Mouse (Mus musculus): ENCODE measurements around the gene Lsamp.

Lsamp gene

GRCm38 (mm10) chr16:39984205-39984634 is at the start of gene Lsamp:
TSS of gene Lsamp (plus strand) at chr16:39984361.
- DNase-seq, result peak; percentile 19

- DNase-seq, result no peak
Measured at GRCm38 (mm10) chr16:39957686-39958085, 26.5 kb upstream of the Lsamp start.

GRCm38 (mm10) chr16:39972712-39973111 is 11.4 kb upstream of the Lsamp start:
- DNase-seq, result no peak

GRCm38 (mm10) chr16:39984635-39985291 is 602 bp downstream of the Lsamp start:
- no peak for DNase-seq

GRCm38 (mm10) chr16:39988466-39988865 is 4.3 kb downstream of the Lsamp start:
- DNase-seq, result no peak

- DNase-seq, result no peak
Measured at GRCm38 (mm10) chr16:39994821-39995220, 10.7 kb downstream of the Lsamp start.

GRCm38 (mm10) chr16:40008800-40009199 is 24.6 kb downstream of the Lsamp start:
- no peak for DNase-seq

- no peak for DNase-seq
Measured at GRCm38 (mm10) chr16:40011106-40011505, 26.9 kb downstream of the Lsamp start.

GRCm38 (mm10) chr16:40022611-40023010 is 38.5 kb downstream of the Lsamp start:
- no peak for DNase-seq

- no peak for DNase-seq
Measured at GRCm38 (mm10) chr16:40036719-40037118, 52.6 kb downstream of the Lsamp start.

- no peak for DNase-seq
Measured at GRCm38 (mm10) chr16:40059546-40059945, 75.4 kb downstream of the Lsamp start.

GRCm38 (mm10) chr16:40059968-40060367 is 75.8 kb downstream of the Lsamp start:
- DNase-seq, result no peak

- DNase-seq, result no peak
Measured at GRCm38 (mm10) chr16:40060491-40060890, 76.3 kb downstream of the Lsamp start.

GRCm38 (mm10) chr16:40075556-40075955 is 91.4 kb downstream of the Lsamp start:
- DNase-seq, result no peak

GRCm38 (mm10) chr16:40080224-40080623 is 96.1 kb downstream of the Lsamp start:
- no peak for DNase-seq

GRCm38 (mm10) chr16:40104329-40104728 is 120.2 kb downstream of the Lsamp start:
- DNase-seq, result no peak

GRCm38 (mm10) chr16:40182918-40183317 is 198.8 kb downstream of the Lsamp start:
- DNase-seq, result no peak

GRCm38 (mm10) chr16:40187987-40188590 is 203.9 kb downstream of the Lsamp start:
- no peak for DNase-seq

- no peak for DNase-seq
Measured at GRCm38 (mm10) chr16:40194401-40194800, 210.2 kb downstream of the Lsamp start.

- DNase-seq, result no peak
Measured at GRCm38 (mm10) chr16:40194839-40195238, 210.7 kb downstream of the Lsamp start.

GRCm38 (mm10) chr16:40228627-40229026 is 244.5 kb downstream of the Lsamp start:
- DNase-seq, result no peak

GRCm38 (mm10) chr16:40233066-40233465 is 248.9 kb downstream of the Lsamp start:
- no peak for DNase-seq

GRCm38 (mm10) chr16:40234151-40234895 is 250.2 kb downstream of the Lsamp start:
- DNase-seq, result no peak

- no peak for DNase-seq
Measured at GRCm38 (mm10) chr16:40271859-40272258, 287.7 kb downstream of the Lsamp start.

Data from thymus, postnatal 4 days (tissue).